Mouse (Mus musculus): Measurements from ENCODE around the gene Trappc1. TPM values are rescaled to one million over a fixed set of nuclear protein-coding genes. Genes with fewer than 3 reads are reported as not detected.

The Trappc1 gene
- polyA plus RNA-seq, 1 experiment from 2014 or later, result 155 TPM

Other genes with a start within 250 kb of the Trappc1 start
- 85.8 and 93.0 TPM in 2 replicates for gene Vamp2, start 235.5 kb upstream of the Trappc1 start, polyA plus RNA-seq (2016; fragmentation: Nextera tagmentation; extraction: Ambion mirVana)
- 8.0 and 8.8 TPM in 2 replicates for gene Per1, start 228.8 kb upstream of the Trappc1 start, polyA plus RNA-seq (2016; fragmentation: Nextera tagmentation; extraction: Ambion mirVana)
- 0.60 and 0.63 TPM in 2 replicates for gene Hes7, start 203.6 kb upstream of the Trappc1 start, polyA plus RNA-seq (2016; fragmentation: Nextera tagmentation; extraction: Ambion mirVana)
- gene 9130213A22Rik, start 201.4 kb upstream of the Trappc1 start, polyA plus RNA-seq (2016; fragmentation: Nextera tagmentation; extraction: Ambion mirVana), result 0.16 and 0.17 TPM in 2 replicates
- 0.16 and 0.25 TPM in 2 replicates for gene Aloxe3, start 198.1 kb upstream of the Trappc1 start, polyA plus RNA-seq (2016; fragmentation: Nextera tagmentation; extraction: Ambion mirVana)
- not detected in 2 replicates for gene Alox12b, start 167.0 kb upstream of the Trappc1 start, polyA plus RNA-seq (2016; fragmentation: Nextera tagmentation; extraction: Ambion mirVana)
- 1.1 and 1.2 TPM in 2 replicates for gene Alox8, start 126.1 kb upstream of the Trappc1 start, polyA plus RNA-seq (2016; fragmentation: Nextera tagmentation; extraction: Ambion mirVana)
- 0.24 and 0.46 TPM in 2 replicates for gene Gucy2e, start 86.9 kb upstream of the Trappc1 start, polyA plus RNA-seq (2016; fragmentation: Nextera tagmentation; extraction: Ambion mirVana)
- 20.7 and 21.4 TPM in 2 replicates for gene Cntrob, start 205 bp upstream of the Trappc1 start, polyA plus RNA-seq (2016; fragmentation: Nextera tagmentation; extraction: Ambion mirVana)
- gene Kcnab3, start 2.3 kb downstream of the Trappc1 start, polyA plus RNA-seq (2016; fragmentation: Nextera tagmentation; extraction: Ambion mirVana), result 0.45 and 0.59 TPM in 2 replicates
- 6.4 and 9.8 TPM in 2 replicates for gene Rnf227, start 16.5 kb downstream of the Trappc1 start, polyA plus RNA-seq (2016; fragmentation: Nextera tagmentation; extraction: Ambion mirVana)
- gene Chd3, start 45.4 kb downstream of the Trappc1 start, polyA plus RNA-seq (2016; fragmentation: Nextera tagmentation; extraction: Ambion mirVana), result 15.8 and 26.5 TPM in 2 replicates
- gene Naa38, start 71.5 kb downstream of the Trappc1 start, polyA plus RNA-seq (2016; fragmentation: Nextera tagmentation; extraction: Ambion mirVana), result 158 and 165 TPM in 2 replicates
- gene Cyb5d1, start 71.7 kb downstream of the Trappc1 start, polyA plus RNA-seq (2016; fragmentation: Nextera tagmentation; extraction: Ambion mirVana), result 27.4 and 31.8 TPM in 2 replicates
- gene Tmem88, start 74.3 kb downstream of the Trappc1 start, polyA plus RNA-seq (2016; fragmentation: Nextera tagmentation; extraction: Ambion mirVana), result 38.9 and 52.5 TPM in 2 replicates
- gene Kdm6b, start 89.7 kb downstream of the Trappc1 start, polyA plus RNA-seq (2016; fragmentation: Nextera tagmentation; extraction: Ambion mirVana), result 20.9 and 26.9 TPM in 2 replicates
- gene Dnah2, start 225.1 kb downstream of the Trappc1 start, polyA plus RNA-seq (2016; fragmentation: Nextera tagmentation; extraction: Ambion mirVana), result 0.18 and 0.95 TPM in 2 replicates
- gene Efnb3, start 236.2 kb downstream of the Trappc1 start, polyA plus RNA-seq (2016; fragmentation: Nextera tagmentation; extraction: Ambion mirVana), result 61.0 and 89.9 TPM in 2 replicates